Mouse (Mus musculus) kidney, postnatal 0 days (tissue): ENCODE measurements around the gene Il18bp. TPM values are rescaled to one million over a fixed set of nuclear protein-coding genes. Genes with fewer than 3 reads are reported as not detected.

Experiments
- ATAC-seq: fragments of 200-750 bp; cut with Nextera tagmentation; replicated peaks from 2 replicates; pipeline ENCODE4 v1.8.0; 2017; ENCODE audit warnings: low read depth, moderate number of reproducible peaks, moderate TSS enrichment, moderate library complexity; ENCODE audit not compliant: low FRiP score
- DNase-seq: peaks from one replicate; pipeline ENCODE4 v3.0.0-alpha.2; 2016; ENCODE audit warnings: low spot score
- H3K27ac ChIP-seq: fragments of 300-500 bp; sonication (generic); 2 replicates; pipeline ENCODE4 v1.5.1; 2014; ENCODE audit warnings: mild to moderate bottlenecking
- H3K27me3 ChIP-seq: fragments of 300-500 bp; sonication (generic); 2 replicates; pipeline ENCODE4 v1.6.1; 2014; ENCODE audit warnings: low read length, mixed read lengths; ENCODE audit not compliant: insufficient read depth
- H3K36me3 ChIP-seq: fragments of 300-500 bp; sonication (generic); 2 replicates; pipeline ENCODE4 v1.6.1; 2014; ENCODE audit warnings: low read length, mixed read lengths; ENCODE audit not compliant: insufficient read depth
- H3K4me1 ChIP-seq: fragments of 300-500 bp; sonication (generic); replicated peaks from 2 replicates; pipeline ENCODE4 v1.6.1; 2014; ENCODE audit warnings: antibody characterized with exemption, low read length, mixed read lengths; ENCODE audit not compliant: insufficient read depth
- H3K4me2 ChIP-seq: fragments of 300-500 bp; sonication (generic); 2 replicates; pipeline ENCODE4 v1.6.1; 2014; ENCODE audit warnings: mild to moderate bottlenecking, low read length, moderate library complexity, mixed read lengths
- H3K4me3 ChIP-seq: fragments of 300-500 bp; sonication (generic); replicated peaks from 2 replicates; pipeline ENCODE4 v1.5.1; 2014; ENCODE audit warnings: low read depth, low read length
- H3K9ac ChIP-seq: fragments of 300-500 bp; sonication (generic); 2 replicates; pipeline ENCODE4 v1.6.1; 2014; ENCODE audit warnings: low read depth, low read length
- H3K9me3 ChIP-seq: fragments of 300-500 bp; sonication (generic); replicated peaks from 2 replicates; pipeline ENCODE4 v1.6.1; 2016; ENCODE audit warnings: low read length, inconsistent platforms, mixed read lengths
- CTCF ChIP-seq: IDR thresholded peaks from 2 replicates; pipeline ENCODE4 v1.5.1; 2016; ENCODE audit warnings: antibody characterized with exemption, low read depth, mild to moderate bottlenecking, moderate library complexity
- WGBS: fragments of 180-500 bp; shearing (Covaris S2); extraction: QIAGEN DNeasy Blood & Tissue Kit; methylation state at CpG from one replicate; pipeline ENCODE4 v1.1.7; 2014; 5-methylcytosine and 5-hydroxymethylcytosine counted together
- polyA plus RNA-seq: library from polyadenylated mRNA; unstranded; fragments of >200 nt; fragmentation: Nextera tagmentation; extraction: Ambion mirVana; gene quantifications from 2 replicates; pipeline ENCODE4 v1.2.1, GENCODE M21; 2015

The Il18bp gene
- polyA plus RNA-seq, 1 experiment from 2014 or later = 2.1 TPM

GRCm38 (mm10) chr7:102000296-102000695 lies 18.2 kb downstream of the Il18bp start:
- no peaks in the 10 kb centered on the region for H3K27me3 ChIP-seq
- no peak for ATAC-seq
- TF ChIP-seq CTCF = no peak
- DNase-seq = no peak
- H3K9ac ChIP-seq = no peak overlapping the region
- peaks cover 70% of the 10 kb centered on the region for H3K36me3 ChIP-seq
- H3K4me1 ChIP-seq = no peaks in the 10 kb centered on the region; the same call in 1 of the 2 replicates
- no peak overlapping the region for H3K4me2 ChIP-seq
- H3K4me3 ChIP-seq = no peak overlapping the region
- 83% methylated on average over 8 of the region's 8 CpGs for WGBS
- H3K27ac ChIP-seq = peak overlapping the region; percentile 70; the same call in 1 of the 2 replicates
- no peaks in the 10 kb centered on the region for H3K9me3 ChIP-seq

- WGBS = 55% methylated on average over 15 of the region's 15 CpGs
- peak overlapping the region; percentile 70 for H3K27ac ChIP-seq
These were observed 18.9 kb downstream of the Il18bp start for GRCm38 (mm10) chr7:101999461-102000151.

GRCm38 (mm10) chr7:101998194-101998927 lies 20.1 kb downstream of the Il18bp start:
- peak; percentile 60 for ATAC-seq
- H3K36me3 ChIP-seq = peaks cover 85% of the 10 kb centered on the region
- WGBS = 40% methylated on average over 14 of the region's 14 CpGs

More at GRCm38 (mm10) chr7:101999461-102000151, 18.9 kb downstream of the Il18bp start:
- no peaks in the 10 kb centered on the region; the same call in 1 of the 2 replicates for H3K4me1 ChIP-seq
- H3K9ac ChIP-seq = 0 out of 2 replicates have a peak overlapping the region, but pooled peaks have one; percentile 31
- no peak overlapping the region for H3K4me3 ChIP-seq
- H3K9me3 ChIP-seq = no peaks in the 10 kb centered on the region
- peak; percentile 60; the same call in 1 of the 2 replicates for ATAC-seq
- H3K36me3 ChIP-seq = peaks cover 73% of the 10 kb centered on the region
- H3K4me2 ChIP-seq = no peak overlapping the region
- TF ChIP-seq CTCF = peak; percentile 30; the same call in 1 of the 2 replicates
- peak; percentile 65 for DNase-seq
- H3K27me3 ChIP-seq = no peaks in the 10 kb centered on the region

GRCm38 (mm10) chr7:101994241-101994640 lies 24.2 kb downstream of the Il18bp start:
- no peak for DNase-seq
- Histone ChIP-seq H3K4me1 (no peaks in the 10 kb centered on the region; the same call in 1 of the 2 replicates), H3K9me3 (no peaks in the 10 kb centered on the region), H3K27me3 (no peaks in the 10 kb centered on the region), H3K4me2 (no peak overlapping the region), H3K4me3 (no peak overlapping the region), H3K36me3 (peaks cover 78% of the 10 kb centered on the region), H3K9ac (no peak overlapping the region), H3K27ac (no peak overlapping the region)
- ATAC-seq = no peak
- TF ChIP-seq CTCF = no peak
- WGBS = 82% methylated on average over 3 of the region's 3 CpGs

More at GRCm38 (mm10) chr7:101998194-101998927, 20.1 kb downstream of the Il18bp start:
- TF ChIP-seq CTCF = peak; percentile 93
- no peaks in the 10 kb centered on the region for H3K27me3 ChIP-seq
- no peaks in the 10 kb centered on the region for H3K9me3 ChIP-seq
- H3K4me1 ChIP-seq = no peaks in the 10 kb centered on the region; the same call in 1 of the 2 replicates
- H3K9ac ChIP-seq = no peak overlapping the region
- DNase-seq = peak; percentile 88
- no peak overlapping the region for H3K4me3 ChIP-seq
- 0 out of 2 replicates have a peak overlapping the region, but pooled peaks have one; percentile 0 for H3K27ac ChIP-seq
- no peak overlapping the region for H3K4me2 ChIP-seq

- TF ChIP-seq CTCF = no peak
- WGBS = 56% methylated on average over 3 of the region's 3 CpGs
- DNase-seq (peak; percentile 40), ATAC-seq (peak; percentile 62; the same call in 1 of the 2 replicates)
- H3K4me2 ChIP-seq = no peak overlapping the region
- H3K4me3 ChIP-seq = no peak overlapping the region
- no peak overlapping the region for H3K9ac ChIP-seq
- no peak overlapping the region for H3K27ac ChIP-seq
- H3K36me3 ChIP-seq = peaks cover 38% of the 10 kb centered on the region
- H3K4me1 ChIP-seq = no peaks in the 10 kb centered on the region
- H3K9me3 ChIP-seq = no peaks in the 10 kb centered on the region
- no peaks in the 10 kb centered on the region for H3K27me3 ChIP-seq
These were observed 33.4 kb downstream of the Il18bp start for GRCm38 (mm10) chr7:101985081-101985480.

GRCm38 (mm10) chr7:101982735-101983134 lies 35.8 kb downstream of the Il18bp start:
- Histone ChIP-seq H3K9me3 (no peaks in the 10 kb centered on the region), H3K27ac (no peak overlapping the region), H3K9ac (no peak overlapping the region), H3K27me3 (no peaks in the 10 kb centered on the region), H3K4me1 (no peaks in the 10 kb centered on the region), H3K4me3 (no peak overlapping the region), H3K36me3 (peaks cover 22% of the 10 kb centered on the region), H3K4me2 (no peak overlapping the region)
- WGBS = 74% methylated on average over 1 of the region's 1 CpGs
- DNase-seq (no peak), ATAC-seq (peak; percentile 75)
- TF ChIP-seq CTCF = no peak
